Mouse (Mus musculus) CH12.LX (cell line): ENCODE measurements around the gene Cobl. TPM values are rescaled to one million over a fixed set of nuclear protein-coding genes. Genes with fewer than 3 reads are reported as not detected.

Source experiments
- DNase-seq: peaks from one replicate; pipeline ENCODE4 v3.0.0-alpha.2; 2013; ENCODE audit errors: extremely low read depth
- H3K27ac ChIP-seq: 2 replicates; pipeline ENCODE4 v1.5.1; 2012; ENCODE audit warnings: low read depth, mild to moderate bottlenecking, control low read depth, moderate library complexity; ENCODE audit not compliant: insufficient read depth
- H3K27me3 ChIP-seq: replicated peaks from 2 replicates; pipeline ENCODE3; 2012; ENCODE audit warnings: inconsistent platforms
- H3K36me3 ChIP-seq, 2 experiments: replicated peaks in 1 of 2; 2 replicates each; pipeline versions ENCODE3 to v1.6.1; 2012; ENCODE audit warnings: inconsistent platforms in 1 of 2, low read length in 1 of 2, mild to moderate bottlenecking in 1 of 2, mixed read lengths in 1 of 2, moderate library complexity in 1 of 2; ENCODE audit not compliant: control insufficient read depth in 1 of 2, insufficient read depth in 1 of 2
- H3K4me1 ChIP-seq, 2 experiments: 2 replicates each; pipeline ENCODE4 v1.6.1; 2012; ENCODE audit warnings: inconsistent platforms in 1 of 2, moderate library complexity in 1 of 2; ENCODE audit not compliant: insufficient read depth in 2 of 2, control insufficient read depth in 1 of 2
- H3K4me2 ChIP-seq: 2 replicates; pipeline ENCODE4 v1.6.1; 2012; ENCODE audit warnings: low read depth, mild to moderate bottlenecking, control low read depth; ENCODE audit not compliant: poor library complexity, insufficient read depth, severe bottlenecking
- H3K4me3 ChIP-seq, 3 experiments: fragments of 150-350 bp in 1 of 3; sonication (generic) in 1 of 3; replicated peaks in 1 of 3; 2 replicates each; pipeline versions ENCODE3 to v1.5.1; 2011 to 2012; ENCODE audit warnings: low read depth in 2 of 3, low read length in 2 of 3, mild to moderate bottlenecking in 2 of 3, moderate library complexity in 2 of 3, control low read depth in 1 of 3, improper control_type of control experiment in 1 of 3, inconsistent platforms in 1 of 3, mixed read lengths in 1 of 3; ENCODE audit not compliant: poor library complexity in 1 of 3
- H3K79me2 ChIP-seq: replicated peaks from 2 replicates; pipeline ENCODE4 v1.6.1; 2012; ENCODE audit warnings: mild to moderate bottlenecking, moderate library complexity; ENCODE audit not compliant: control insufficient read depth, poor library complexity, insufficient read depth, severe bottlenecking; ENCODE audit errors: extremely low read depth
- H3K9ac ChIP-seq: 2 replicates; pipeline ENCODE4 v1.6.1; 2012; ENCODE audit warnings: low read depth, mild to moderate bottlenecking, control low read depth, moderate library complexity; ENCODE audit not compliant: insufficient read depth
- H3K9me3 ChIP-seq: replicated peaks from 2 replicates; pipeline ENCODE3; 2012; ENCODE audit warnings: low read length, inconsistent platforms, mixed read lengths
- CHD1 ChIP-seq: IDR thresholded peaks from 2 replicates; pipeline ENCODE4 v1.6.1; 2012; ENCODE audit warnings: low read depth, low read length, improper control_type of control experiment, inconsistent platforms
- E2F4 ChIP-seq: IDR thresholded peaks from 2 replicates; pipeline ENCODE4 v1.6.1; 2011; ENCODE audit warnings: low read depth, low read length, improper control_type of control experiment; ENCODE audit not compliant: insufficient replicate concordance
- MAX ChIP-seq: IDR thresholded peaks from 2 replicates; pipeline ENCODE4 v1.6.1; 2011; ENCODE audit warnings: low read length, improper control_type of control experiment
- MEF2A ChIP-seq: IDR thresholded peaks from 2 replicates; pipeline ENCODE4 v1.6.1; 2014; ENCODE audit warnings: low read depth, mild to moderate bottlenecking, inconsistent platforms, low read length, improper control_type of control experiment, borderline replicate concordance
- MXI1 ChIP-seq: IDR thresholded peaks from 2 replicates; pipeline ENCODE4 v1.6.1; 2011; ENCODE audit warnings: mild to moderate bottlenecking, low read depth, low read length, improper control_type of control experiment
- NELFE ChIP-seq: IDR thresholded peaks from 2 replicates; pipeline ENCODE4 v1.6.1; 2011; ENCODE audit warnings: low read depth, low read length, improper control_type of control experiment
- NRF1 ChIP-seq: IDR thresholded peaks from 2 replicates; pipeline ENCODE4 v1.6.1; 2014; ENCODE audit warnings: low read depth, mild to moderate bottlenecking, inconsistent platforms, low read length, improper control_type of control experiment, moderate library complexity
- PAX5 ChIP-seq: IDR thresholded peaks from 2 replicates; pipeline ENCODE4 v1.6.1; 2012; ENCODE audit warnings: low read length, inconsistent platforms, mixed read lengths
- SIN3A ChIP-seq: IDR thresholded peaks from 2 replicates; pipeline ENCODE4 v1.6.1; 2012; ENCODE audit warnings: low read length, improper control_type of control experiment, inconsistent platforms
- SMC3 ChIP-seq: IDR thresholded peaks from 2 replicates; pipeline ENCODE4 v1.6.1; 2011; ENCODE audit warnings: low read depth, low read length, improper control_type of control experiment
- USF1 ChIP-seq: IDR thresholded peaks from 2 replicates; pipeline ENCODE4 v1.6.1; 2014; ENCODE audit warnings: low read depth, mild to moderate bottlenecking, inconsistent platforms, low read length, improper control_type of control experiment
- USF2 ChIP-seq: conservative IDR thresholded peaks from 2 replicates; pipeline ENCODE4 v1.6.1; 2011; ENCODE audit warnings: low read depth, low read length, improper control_type of control experiment
- ZMIZ1 ChIP-seq: IDR thresholded peaks from 2 replicates; pipeline ENCODE4 v1.6.1; 2012; ENCODE audit warnings: low read depth, mild to moderate bottlenecking, inconsistent platforms, low read length, improper control_type of control experiment
- ZNF384 ChIP-seq: IDR thresholded peaks from 2 replicates; pipeline ENCODE4 v1.6.1; 2012; ENCODE audit warnings: low read depth, low read length, improper control_type of control experiment, inconsistent platforms
- dilution Hi-C: fragments of 300-500 bp; cut with MboI; formaldehyde crosslinking; loops from 2 replicates; pipeline ENCODE4 v1.14.3; 2020; ENCODE audit warnings: low sequenced_read_pairs; ENCODE audit not compliant: extremely low pct_unique_long_range_greater_than_20kb, extremely low pct_ligation_motif_present
- in situ Hi-C: fragments of 300-500 bp; cut with MboI; formaldehyde crosslinking; loops from 3 replicates; pipeline ENCODE4 v1.14.3; 2019; ENCODE audit warnings: low sequenced_read_pairs, low pct_ligation_motif_present, low pct_unique_long_range_greater_than_20kb, mixed read lengths
- polyA plus RNA-seq: library from polyadenylated mRNA; unstranded; fragments of >175 nt; gene quantifications from 2 replicates; pipeline ENCODE4 v1.2.1, GENCODE M21; 2012; ENCODE audit warnings: low read depth; ENCODE audit not compliant: insufficient read length
- total RNA-seq, 2 experiments: library from RNA; depleted of rRNA; stranded (reverse); fragments of 300-350 nt in 1 of 2; fragments of >200 nt in 1 of 2; gene quantifications; 2 replicates each; pipeline ENCODE4 v1.2.3; 2012 to 2014

Gene Cobl
- total and polyA plus RNA-seq, 3 experiments, result 0.06 to 0.13 TPM; not detected in 1

DNA sequence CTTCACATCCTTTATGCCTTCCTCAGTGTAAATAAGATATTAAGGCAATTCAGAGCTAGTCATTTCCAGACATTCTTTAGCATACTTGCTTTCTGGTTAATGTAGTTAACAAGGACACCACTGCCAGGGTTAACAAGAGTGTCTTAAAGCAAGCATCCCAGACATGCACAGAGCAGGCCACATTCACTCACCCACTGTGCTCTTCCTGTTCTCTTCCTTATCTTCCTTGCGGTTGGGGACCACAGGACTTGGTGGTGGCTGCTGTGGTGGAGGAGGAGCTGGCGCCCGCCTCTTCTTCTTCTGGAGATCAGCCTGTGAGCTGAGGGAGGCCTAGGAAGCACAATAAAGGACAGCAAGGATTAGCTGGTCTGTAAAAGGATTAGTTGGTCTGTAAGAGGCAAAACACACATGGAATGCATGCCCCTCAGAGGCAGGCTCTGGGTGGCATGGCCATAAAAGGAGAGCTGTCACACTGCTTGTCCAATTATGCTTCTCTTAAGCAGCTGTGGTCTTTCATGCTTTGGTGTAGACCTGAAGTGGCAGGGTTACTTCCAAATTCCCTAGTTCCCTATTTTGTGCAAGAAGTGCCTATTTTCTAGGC is 155.2 kb downstream of the Cobl start:
- Histone ChIP-seq H3K27me3 (no peaks in the 10 kb centered on the region), H3K79me2 (no peaks in the 10 kb centered on the region), H3K4me1 (no peaks in the 10 kb centered on the region), H3K4me3 (no peak overlapping the region), H3K27ac (no peak overlapping the region), H3K9me3 (no peaks in the 10 kb centered on the region), H3K9ac (no peak overlapping the region), H3K4me2 (no peak overlapping the region), H3K36me3 (no peaks in the 10 kb centered on the region)
- in situ Hi-C loops, result no loop called here
- TF ChIP-seq CHD1 (no peak), NELFE (no peak), MXI1 (no peak), SIN3A (no peak), NRF1 (no peak), PAX5 (no peak), ZNF384 (no peak), SMC3 (no peak)
- dilution Hi-C loops, result no loop called here
- DNase-seq, result no peak

DNA sequence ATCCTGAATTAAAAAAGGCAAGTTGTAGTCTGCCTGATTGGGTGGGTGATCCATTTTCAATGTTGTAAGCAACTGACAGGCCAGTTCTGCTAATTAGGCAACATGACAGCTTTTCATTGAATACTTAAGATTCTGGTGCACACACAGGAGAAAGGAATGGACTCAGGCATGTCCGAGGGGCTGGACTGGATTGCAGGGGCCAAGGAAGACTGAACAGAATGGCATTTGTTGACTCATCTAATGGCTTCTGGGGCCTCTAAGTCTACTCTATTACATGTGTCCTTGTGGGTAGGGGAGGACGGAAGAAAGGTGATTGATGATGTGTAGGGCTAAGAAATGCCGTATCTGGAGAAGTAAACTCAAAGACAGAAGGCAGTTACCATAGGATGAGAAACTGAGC is 159.9 kb downstream of the Cobl start:
- dilution Hi-C loops, result no loop called here
- Histone ChIP-seq H3K4me2 (no peak overlapping the region), H3K9me3 (no peaks in the 10 kb centered on the region), H3K27me3 (no peaks in the 10 kb centered on the region), H3K36me3 (no peaks in the 10 kb centered on the region), H3K4me3 (no peak overlapping the region), H3K4me1 (no peaks in the 10 kb centered on the region), H3K9ac (no peak overlapping the region), H3K79me2 (no peaks in the 10 kb centered on the region), H3K27ac (no peak overlapping the region)
- DNase-seq, result no peak
- in situ Hi-C loops, result no loop called here
- TF ChIP-seq ZMIZ1 (no peak), E2F4 (no peak), USF2 (no peak), NRF1 (no peak), MEF2A (no peak), MAX (no peak), USF1 (no peak)
